Mouse (Mus musculus) gastrocnemius, postnatal 10 days (tissue): ENCODE measurements around the gene Klf4. TPM values are rescaled to one million over a fixed set of nuclear protein-coding genes. Genes with fewer than 3 reads are reported as not detected.

Experiments
- DNase-seq: peaks from one replicate; pipeline ENCODE4 v3.0.0; 2021; ENCODE audit warnings: mixed read lengths
- total RNA-seq, 2 experiments: library from RNA; stranded (reverse); gene quantifications; 2 replicates each; pipeline ENCODE4 v1.2.3; 2021

The Klf4 gene
- total RNA-seq, 2 experiments from 2014 or later: 19.3 to 21.8 TPM

- DNase-seq: no peak
Observed at GRCm38 (mm10) chr4:55526247-55527115, 5.8 kb downstream of the Klf4 start.

GRCm38 (mm10) chr4:55523921-55524320, 8.3 kb downstream of the Klf4 start:
- no peak for DNase-seq

DNA sequence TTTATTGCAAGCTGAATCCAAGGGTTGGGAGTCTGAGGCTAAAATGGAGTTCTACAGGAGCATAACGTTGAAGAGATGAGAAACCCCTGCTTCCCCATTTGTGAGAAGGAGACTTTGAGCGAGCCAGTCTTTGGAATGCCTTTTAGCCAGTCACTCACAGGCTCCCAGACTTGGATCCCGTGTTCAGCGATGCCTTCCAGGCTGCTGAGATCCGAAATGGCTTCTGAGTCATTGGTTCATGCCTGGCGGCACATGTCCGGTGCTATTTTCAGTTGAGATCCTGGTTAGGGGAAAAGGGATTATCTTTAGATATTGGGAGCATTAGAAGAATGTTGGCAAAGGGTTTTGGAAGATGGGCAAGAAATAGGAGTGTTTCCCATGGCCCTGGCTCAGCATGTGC, 14.8 kb downstream of the Klf4 start:
- DNase-seq: no peak

GRCm38 (mm10) chr4:55516048-55516447, 16.2 kb downstream of the Klf4 start:
- no peak for DNase-seq

DNA sequence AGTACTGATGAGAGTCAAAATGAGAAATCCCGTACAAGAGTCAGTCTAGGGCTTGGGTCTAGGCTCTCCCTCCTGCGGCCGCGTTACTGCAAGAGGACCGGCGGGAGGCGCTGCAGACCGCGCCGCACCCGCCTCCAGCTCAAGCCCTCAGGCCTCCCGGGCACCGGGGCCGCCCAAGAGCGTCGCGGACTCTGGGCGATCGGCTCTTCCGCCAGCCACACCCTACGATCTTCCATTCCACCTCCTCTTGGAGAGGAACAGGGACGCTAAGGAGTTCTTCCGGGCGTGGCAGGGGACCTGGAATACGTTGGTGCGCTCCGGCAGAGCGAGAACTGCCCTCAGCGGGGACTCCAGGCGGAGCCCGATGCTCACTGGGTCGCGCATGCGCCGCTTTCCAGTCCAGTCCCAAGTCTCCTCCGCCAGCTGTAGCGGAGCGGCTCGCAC, 17.5 kb downstream of the Klf4 start:
- DNase-seq: peak; percentile 82

DNA sequence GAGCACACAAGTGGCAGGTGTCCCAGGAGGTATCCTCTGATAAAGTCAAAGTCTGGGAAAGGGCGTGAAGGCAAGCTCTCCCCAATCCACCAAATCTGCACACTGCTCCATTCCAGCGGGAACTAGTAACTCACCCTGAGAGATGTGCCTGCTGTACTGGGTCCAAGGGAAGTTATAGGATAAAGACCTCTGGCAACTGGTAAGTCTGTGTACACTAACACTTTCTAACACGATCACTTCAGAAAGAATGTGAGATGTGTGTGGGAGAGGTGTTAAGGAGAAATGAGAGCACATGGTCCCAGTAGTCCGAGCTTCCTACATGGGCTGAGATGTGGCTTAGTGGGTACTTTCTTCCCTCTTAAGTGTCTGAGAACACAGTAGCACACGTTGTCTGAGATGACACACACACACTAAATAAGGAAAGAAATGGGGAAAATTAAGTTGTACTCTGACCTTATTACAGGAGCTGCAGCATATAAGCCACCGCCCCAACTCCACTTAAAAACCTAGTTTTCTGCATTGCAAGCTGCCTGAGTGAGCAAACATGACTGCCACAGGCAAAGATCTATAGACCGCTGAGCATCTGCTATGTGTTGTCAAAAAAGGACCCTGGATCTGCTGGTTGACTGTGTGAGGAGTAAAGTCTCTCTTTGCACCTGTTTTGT, 18.5 kb downstream of the Klf4 start:
- DNase-seq: no peak

DNA sequence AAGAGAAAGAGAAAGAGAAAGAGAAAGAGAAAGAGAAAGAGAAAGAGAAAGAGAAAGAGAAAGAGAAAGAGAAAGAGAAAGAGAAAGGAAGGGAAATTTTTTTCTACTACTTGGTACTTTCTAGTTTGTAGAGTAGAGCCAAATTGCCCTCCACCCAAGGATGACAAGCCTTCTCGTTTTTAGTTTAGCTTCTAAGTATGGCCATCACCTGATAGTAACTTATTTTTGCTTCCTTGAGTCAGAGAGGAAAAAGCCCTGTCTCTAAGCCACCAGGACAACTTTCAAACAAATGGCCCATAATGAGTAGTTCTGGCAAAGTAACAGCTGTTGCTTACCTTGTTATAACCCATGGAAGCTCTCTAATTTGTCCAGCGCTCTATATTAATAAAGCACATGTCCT, 20.9 kb downstream of the Klf4 start:
- no peak for DNase-seq

DNA sequence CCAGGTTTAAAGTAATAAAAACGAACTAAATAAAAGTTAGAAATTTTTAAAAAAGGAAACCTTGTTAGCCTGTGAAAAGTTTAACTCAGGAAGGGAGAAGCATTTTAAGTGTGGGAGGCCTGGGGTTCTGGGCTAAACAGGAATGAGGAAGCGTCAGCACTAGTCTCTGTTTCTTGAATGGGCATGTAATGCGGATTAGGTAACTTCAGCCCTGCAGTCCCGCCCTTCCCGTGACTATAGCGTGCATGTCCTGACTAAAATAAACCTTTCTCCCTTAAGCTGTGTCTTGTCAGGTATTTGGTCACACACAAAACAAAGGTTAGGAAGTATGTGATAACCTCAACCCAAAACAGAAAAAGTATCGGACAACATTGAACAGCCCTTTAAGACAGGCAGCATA, 23.6 kb downstream of the Klf4 start:
- DNase-seq: no peak

DNA sequence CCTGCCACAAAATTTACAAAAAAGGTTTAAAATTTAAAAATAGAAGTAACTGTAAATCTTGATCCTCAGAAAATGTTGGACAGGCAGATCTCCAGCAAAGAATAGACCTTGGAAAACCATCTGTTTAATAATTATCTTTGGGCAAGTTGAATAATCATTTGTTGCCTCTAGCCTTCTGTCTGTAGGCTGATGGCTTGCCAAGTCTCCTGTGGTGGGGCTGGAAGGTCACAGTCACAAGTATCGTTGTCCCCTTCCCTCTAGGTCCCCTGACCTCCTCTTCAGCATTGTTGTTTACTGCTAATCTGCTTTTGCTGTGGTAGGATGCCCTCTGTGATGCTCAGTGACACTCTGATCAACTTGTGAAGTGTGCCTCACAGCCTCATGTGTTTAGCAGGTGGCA, 33.6 kb downstream of the Klf4 start:
- no peak for DNase-seq

DNA sequence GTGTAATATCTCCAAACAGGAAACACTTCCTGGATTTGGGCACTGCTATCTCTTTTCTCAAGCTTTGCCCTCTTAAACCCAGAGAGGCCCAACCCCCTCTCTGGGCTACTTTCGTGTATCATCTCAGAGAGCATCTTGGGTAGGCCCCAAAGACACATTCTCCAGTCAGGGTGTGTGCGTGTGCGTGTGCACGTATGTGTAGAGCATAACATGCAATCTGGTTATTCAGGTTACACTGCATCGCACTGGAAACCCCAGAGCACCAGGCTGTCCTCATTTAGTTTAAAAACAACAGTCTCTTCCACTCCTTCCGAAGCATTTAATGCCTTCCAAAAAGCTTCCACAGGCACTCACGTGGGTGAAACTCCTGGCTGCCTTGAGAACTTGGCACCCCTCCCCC, 35.9 kb downstream of the Klf4 start:
- DNase-seq: no peak

- no peak for DNase-seq
Observed at GRCm38 (mm10) chr4:55493261-55493660, 39.0 kb downstream of the Klf4 start.

DNA sequence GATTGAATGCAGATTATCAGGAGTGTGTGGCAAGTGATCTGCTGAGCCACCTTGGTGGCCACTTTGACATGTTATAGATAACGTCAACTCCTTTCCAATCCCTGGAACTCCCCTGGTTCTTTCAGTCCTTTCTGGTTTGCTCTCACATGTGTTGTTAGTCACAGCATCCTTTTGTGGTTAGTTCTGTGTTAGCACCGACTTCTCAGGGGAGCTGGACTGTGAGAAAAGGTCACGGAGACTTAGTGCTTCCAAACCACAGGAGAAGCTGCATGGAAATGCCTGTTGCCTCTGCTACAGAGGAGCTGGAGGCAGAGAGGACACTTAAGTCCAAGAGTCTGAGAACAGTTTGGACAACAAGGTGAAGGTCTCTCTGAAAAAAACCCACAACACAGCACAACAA, 42.9 kb downstream of the Klf4 start:
- no peak for DNase-seq

DNA sequence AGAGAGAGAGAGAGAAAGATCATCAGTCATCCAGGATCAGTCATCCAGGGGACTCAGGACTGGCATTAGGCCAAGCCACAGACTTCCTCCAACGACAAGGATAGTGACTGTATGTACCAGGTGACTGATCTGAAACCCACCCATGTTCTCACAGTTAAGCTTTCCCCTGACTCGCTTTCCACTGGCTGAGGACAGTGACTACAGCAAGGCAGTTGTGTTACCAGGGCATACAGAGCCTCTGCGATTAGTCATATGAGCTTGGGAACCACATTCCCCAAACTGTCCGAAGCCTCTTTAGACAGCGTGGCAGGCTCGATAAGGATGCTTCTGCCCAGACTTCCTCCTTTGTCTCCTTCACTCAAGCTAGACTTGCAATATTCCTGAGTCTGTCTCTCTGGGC, 43.7 kb downstream of the Klf4 start:
- no peak for DNase-seq

- peak; percentile 83 for DNase-seq
Observed at GRCm38 (mm10) chr4:55480322-55480767, 51.9 kb downstream of the Klf4 start.

DNA sequence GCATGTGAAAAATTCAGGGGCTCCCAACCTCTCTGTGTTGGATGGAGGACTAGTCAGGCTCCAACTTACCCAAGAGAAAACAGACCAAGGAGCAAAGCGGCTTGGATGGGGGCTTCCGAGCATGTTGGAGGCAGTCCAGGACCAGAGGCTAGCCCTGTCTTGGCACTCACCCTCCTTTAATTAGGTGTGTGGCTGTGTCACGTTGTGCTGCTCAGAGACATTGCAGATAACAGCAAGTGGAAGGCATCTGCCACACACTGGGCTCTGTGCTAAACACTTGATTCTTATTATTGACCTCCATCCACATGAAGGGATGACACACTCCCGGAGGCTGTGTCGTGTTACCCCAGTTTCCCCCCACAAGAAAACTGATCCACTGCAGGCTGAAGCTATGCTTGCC, 53.9 kb downstream of the Klf4 start:
- no peak for DNase-seq

GRCm38 (mm10) chr4:55477933-55478332, 54.3 kb downstream of the Klf4 start:
- no peak for DNase-seq

- no peak for DNase-seq
Observed at GRCm38 (mm10) chr4:55477210-55477759, 55.0 kb downstream of the Klf4 start.

Other genes with a start within 250 kb of the Klf4 start
- 100 to 1,000 TPM; 122 to 131 TPM for gene Rad23b, start 182.4 kb downstream of the Klf4 start, total RNA-seq